Mouse (Mus musculus): ENCODE measurements around the gene Arglu1.

Gene Arglu1

DNA sequence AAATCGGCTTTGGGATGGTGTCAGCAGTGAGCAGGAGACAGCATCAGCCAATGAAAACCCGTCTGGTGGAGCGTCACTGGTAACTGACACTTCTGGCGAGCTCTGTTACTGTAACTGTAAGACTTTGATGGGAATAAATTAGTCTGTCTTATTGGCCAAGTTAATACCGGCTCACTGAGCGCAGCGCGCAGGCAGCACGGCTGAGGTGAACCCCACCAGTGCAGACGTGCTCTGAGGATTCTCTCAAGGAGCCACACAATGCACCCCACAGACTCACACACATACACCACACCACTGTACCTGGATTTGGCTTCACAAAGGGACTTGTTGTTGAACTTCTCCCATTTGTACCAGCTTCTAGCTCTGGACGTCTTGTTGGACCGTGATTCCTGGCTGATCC is 68.3 kb downstream of the Arglu1 start:
- DNase-seq (ENCODE audit: low spot score in 2 of 2), result no peak

DNA sequence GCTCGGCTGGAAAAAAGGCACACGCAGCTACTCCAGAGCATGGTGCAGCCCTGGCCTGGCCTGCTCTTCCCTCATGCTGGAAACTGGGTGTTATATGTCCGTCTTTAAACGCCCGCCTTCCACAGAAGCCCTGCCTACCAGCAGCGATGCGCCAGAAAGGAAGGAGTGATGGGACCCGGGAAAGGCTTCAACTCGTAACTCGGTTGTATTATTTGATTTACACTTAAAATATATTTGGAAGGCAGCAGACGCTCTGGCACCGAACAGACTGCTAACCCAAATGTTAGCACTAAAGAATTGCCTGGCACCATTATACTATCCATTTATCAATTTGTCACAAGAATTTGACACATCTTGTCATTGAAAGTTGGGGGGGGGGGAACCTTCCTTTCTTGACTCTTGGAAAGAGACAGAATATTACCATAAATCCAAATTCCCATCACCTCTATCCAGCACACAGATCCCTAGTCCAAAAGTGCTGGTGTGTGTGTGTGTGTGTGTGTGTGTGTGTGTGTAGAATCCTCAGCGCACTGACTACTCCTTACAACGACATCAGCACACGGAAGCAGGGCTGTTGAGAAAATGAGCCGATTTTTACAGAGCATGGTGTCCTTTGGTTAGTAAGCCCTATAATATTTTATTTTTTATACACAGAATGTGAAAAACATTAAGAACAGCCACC is 68.9 kb downstream of the Arglu1 start:
- DNase-seq (ENCODE audit: low spot score in 2 of 2), result no peak

DNA sequence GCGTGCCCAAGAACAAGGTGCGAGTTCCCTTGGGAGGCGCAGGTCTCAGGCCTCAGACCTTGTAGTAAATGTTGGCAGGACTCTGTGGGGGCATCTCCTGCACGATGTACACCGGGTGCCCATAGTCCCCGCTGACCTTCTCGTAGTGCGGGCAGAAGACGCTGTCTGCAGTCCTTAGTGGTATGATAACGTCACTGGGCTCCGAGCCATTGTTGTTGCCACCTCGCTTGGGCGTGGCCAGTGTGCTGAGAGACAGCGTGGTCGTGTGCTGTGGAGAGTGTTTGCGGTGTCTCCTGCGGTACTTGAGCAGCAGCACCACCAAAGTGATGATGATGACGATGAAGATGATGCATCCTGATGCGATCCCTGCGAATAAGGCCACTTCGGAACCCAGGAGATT is 69.8 kb downstream of the Arglu1 start:
- DNase-seq (ENCODE audit: low spot score in 2 of 2), result no peak

DNA sequence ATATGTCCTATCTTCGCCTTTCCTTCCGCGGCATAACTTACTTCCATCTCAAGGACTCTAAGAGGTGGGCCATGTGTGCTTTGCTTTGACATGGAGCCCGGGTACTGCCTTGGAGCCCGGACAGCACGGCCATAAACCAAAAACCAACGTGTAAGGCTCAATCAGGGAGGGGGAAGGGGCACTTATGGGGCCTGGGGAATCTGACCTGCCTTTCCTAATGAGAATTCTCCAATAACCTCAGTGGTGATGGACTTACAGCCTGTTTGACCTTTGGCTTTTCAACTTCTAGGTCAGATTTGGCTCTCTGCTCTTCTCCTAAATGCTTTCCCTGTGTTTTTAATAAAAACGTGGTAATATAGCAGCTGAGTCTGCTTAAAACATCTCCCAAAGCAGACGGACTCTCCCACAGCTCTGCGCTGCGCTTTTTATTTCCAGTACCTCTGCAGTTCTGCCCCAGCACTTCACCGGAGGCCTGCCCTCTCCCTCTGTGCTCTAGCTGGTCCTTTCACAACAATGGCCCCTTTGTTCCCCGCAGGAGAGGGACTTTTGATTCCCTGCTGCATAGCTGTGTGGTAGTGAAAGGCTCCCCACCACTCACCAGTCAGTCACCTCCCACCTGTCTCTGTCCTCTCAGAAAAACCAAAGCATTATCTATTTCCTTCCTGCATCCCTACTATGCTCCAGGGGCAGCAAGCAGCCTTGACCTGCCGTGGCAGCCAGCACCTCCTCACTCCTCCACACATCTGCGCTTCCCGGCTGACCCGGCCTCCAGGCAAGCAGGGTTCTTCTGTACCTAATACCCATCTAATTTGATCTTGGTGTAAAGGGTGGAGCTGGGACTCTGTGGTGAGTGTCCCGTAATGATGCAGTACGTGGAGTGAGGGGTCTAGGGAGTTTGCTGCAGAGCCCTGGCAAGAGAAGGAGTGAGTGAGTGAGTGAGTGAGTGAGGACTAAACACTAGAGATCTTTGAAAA is 70.8 kb downstream of the Arglu1 start:
- no peak for DNase-seq (ENCODE audit: low spot score in 2 of 2)
